Mouse (Mus musculus) spleen, postnatal 10 days (tissue): ENCODE measurements around the gene Hmx1.

Experiments used
- DNase-seq, 2 experiments: peaks; one replicate each; pipeline ENCODE4 v3.0.0; 2021 to 2022; ENCODE audit warnings: low spot score in 2 of 2

The Hmx1 gene

DNA sequence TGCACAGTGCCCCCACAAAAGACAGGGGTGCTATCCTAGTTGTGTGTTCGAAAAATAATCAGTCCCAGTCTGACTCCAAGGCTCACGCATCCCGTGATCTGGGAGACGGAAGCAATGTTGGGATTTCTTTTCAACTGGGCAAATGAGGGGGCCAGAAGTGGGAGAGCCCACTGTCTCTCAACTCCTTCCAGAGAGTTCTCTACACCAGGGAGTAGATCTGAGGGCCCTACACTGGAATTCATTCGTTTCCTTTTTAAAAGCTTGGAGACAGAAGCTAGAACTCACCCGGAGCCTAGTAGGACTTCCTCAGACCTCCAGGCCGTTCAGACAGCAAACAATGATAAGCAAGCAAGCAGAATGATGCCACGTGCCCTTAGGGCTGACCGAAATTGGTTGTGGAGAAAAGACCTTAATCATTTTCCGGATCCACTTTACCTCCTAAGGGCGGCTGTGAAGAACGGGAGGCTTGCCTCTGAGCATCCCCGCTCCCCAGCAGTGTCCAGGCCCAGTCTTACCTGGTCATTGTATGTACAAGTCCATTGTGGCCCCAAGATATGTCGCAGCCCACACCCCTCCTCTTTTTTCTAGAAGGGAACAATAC, 9.5 kb downstream of the Hmx1 start:
- no peak for DNase-seq

DNA sequence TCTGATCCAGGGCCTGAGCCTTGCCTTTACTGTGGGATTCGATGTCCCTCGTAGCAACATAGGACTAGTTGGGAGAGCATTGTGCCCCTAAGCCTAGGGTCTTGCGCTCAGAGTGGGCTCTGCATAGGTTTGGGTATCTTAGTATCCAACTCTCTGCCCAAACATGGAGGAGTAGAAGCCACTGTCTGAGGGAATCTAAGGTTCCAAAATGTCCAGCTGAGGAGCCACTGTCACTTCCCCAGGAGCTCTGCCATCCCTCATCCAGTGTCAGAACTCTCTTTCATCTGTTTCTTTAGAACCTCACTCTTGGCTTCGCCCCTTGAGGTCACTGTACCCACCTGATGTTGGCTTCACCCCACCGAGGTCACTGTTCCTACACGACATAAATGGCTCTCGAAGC, 10.2 kb downstream of the Hmx1 start:
- no peak for DNase-seq

DNA sequence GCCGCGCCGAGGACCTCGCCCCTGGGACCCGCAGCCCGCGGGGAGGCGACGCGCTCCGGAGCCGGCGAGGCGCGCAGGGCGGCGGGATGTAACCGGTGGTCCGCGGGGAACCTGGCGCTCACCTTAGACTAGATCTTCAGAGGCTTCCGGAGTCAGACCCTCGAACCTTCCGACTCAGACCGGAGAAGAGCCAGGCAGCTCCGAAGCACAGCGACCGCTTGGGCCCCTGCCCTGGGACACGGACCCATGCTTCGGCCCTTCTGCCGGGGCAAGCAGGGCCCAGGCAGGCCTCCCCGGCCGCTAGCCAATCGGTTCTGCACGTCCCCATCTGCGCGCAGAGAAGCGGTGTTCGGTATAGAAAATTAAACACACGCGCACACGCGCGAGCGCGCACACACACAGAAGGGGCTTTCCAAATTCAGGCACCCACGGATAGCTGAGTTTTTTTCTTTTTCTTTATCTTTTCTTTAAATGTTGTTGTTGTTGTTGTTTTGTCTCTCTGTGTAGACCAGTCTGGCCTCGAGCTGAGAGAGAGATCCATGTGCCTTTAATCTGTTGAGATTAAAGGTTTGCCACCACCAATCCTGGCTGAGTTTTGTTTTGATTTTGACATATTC, 10.9 kb downstream of the Hmx1 start:
- no peak for DNase-seq

DNA sequence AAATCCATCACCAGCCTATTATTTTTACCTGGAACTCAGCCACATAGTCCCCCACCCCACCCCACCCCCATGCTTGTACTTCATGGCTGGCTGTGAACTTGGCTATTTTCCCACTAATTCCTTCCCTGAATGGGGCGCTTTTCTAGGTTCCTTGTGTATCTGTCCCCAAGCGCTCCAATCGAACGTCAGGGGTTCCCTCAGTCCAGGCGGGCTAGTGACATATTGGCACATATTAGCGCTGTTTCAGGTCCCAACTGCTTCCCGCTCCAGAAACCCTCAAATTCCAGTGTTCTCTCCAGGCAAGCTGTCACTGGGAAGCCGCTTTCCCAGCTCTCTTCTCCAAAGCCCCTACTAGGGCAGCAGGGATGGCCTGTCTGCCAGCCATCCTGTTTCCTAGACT, 12.3 kb downstream of the Hmx1 start:
- DNase-seq = no peak

DNA sequence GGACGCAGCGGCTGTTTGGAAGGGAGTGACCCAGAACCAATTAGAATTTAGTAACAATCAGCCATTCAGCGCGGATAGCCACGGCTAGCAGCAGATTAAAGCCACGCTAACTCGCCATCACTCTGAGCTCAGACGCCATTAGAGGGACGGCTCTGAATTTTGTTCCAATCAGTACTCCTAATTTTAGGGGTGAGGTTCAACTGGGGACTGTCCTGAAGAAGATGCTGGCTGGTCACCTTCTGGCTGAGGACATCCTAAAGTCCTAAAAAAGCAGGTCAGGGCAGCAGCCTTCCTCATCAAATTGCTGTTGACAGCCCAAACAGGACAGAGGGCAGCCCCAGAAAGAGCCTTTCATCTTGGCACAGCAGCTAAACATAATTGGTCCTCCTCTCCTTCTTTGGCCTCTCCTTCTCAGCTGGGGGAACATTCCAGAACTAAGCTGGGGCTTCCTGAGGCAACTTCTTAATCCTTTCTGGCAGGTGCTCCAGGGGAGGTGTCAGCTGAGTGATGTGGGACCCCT, 18.6 kb downstream of the Hmx1 start:
- DNase-seq = no peak

DNA sequence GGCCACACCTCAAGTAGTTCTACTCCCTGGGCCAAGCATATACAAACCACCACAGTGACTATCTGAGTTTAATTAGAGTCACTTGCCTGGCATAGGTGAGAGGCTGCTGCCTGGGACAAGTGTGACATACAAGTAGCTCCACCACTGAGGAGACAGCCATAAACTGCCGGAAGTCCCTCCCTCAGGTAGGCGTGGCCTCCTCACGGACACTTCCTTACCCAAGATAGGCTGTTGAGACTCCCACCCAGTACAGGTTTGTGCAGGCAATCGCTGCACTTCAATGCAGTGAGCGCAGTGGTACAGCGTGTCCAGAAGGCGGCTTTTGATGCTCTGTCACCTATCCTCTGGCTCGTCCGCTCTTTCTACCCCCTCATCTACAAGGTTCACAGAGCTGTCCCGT, 22.1 kb downstream of the Hmx1 start:
- no peak for DNase-seq

DNA sequence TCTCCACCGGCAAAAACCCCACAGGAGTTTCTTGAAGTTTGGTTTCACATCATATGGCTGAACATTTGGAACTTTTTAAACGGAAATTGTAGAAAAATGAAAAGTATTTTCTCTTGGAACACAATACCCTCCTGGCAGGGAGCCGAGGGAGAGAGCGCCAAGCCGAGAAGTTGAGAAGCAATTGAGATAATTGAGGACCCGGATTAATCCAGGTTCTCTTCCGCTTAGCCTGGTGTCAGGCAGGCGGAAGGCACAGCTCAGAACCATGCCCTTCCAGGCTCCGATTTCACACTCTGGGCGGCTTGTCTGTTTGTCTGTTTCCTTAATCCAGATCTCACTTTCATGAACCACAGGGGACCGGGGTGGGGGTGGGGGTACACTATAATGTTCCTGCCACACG, 23.9 kb downstream of the Hmx1 start:
- no peak for DNase-seq

DNA sequence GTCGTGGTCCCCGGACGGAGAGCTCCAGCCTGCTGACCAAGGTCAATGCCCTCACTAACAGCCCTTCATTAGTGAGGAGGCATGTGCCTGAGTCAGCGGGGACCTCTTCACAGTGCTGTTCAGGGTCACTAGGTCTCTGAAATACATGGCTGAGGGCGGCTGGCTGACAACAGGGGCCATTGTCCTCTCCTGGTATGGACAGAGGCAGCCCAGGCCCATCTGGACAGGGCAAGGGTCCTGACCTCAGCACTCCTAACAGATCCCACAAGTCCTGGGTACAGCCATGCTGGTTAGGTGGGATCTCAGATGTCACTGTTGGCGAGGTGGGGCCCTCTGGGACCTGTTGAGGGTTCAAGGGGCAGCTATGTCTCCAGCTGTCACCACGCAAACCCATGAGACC, 28.8 kb downstream of the Hmx1 start:
- DNase-seq = no peak

DNA sequence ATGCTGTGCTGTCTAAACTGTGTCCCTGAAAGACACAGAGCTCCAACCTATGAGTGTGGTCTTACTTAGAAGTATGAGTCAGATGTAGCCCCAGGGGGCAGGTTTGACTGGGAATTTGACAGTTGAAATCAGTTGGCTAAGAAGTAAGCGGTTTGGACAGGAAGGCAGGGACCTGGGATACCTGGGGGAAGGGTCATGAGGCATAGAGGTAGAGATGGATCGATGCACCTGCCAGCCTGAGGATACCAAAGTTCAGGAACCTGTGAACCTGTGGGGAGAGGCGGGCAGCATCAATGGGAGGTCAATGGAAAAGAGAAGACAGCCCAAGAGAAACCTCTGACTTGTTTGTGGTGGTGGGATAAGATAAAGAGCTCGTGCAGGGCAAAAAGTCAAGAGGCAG, 32.7 kb downstream of the Hmx1 start:
- DNase-seq = no peak

DNA sequence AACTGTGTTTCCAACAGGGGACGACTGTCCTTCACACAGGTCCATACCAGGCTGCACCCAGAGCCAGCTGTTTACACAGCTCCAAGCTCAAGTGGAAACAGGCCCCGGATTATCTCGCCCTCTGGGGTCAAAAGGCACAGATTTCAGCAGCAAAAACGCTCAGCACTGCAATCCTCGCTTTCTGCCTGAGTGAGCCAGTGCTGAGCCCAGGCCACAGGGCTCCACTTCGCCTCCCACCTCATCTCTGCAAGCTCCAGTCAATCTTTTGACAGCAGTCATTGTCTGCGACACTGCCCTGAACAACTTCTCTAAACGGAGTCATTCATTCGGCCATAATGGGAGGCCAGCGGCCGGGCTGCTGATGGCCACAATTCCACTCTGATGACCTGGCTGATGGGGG, 36.3 kb downstream of the Hmx1 start:
- DNase-seq = no peak

DNA sequence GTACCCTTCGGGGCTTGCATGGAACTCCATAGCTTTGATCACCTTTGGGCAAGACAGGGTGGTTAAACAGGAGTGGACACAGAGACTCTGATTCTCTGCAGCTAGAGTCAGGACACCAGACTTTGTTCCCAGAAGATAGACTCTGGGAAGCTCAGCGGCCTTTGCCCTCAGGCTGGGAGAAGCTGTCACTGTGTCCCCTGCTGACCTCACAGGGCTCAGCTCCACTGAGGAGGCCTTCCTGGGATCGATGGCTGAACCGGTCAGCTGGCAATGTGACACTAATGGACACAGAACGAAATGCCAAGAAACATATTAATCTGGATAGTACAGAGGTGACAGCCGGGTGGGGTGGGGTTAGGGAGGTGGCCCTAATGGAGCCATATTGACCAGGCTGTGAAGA, 39.0 kb downstream of the Hmx1 start:
- DNase-seq = no peak

DNA sequence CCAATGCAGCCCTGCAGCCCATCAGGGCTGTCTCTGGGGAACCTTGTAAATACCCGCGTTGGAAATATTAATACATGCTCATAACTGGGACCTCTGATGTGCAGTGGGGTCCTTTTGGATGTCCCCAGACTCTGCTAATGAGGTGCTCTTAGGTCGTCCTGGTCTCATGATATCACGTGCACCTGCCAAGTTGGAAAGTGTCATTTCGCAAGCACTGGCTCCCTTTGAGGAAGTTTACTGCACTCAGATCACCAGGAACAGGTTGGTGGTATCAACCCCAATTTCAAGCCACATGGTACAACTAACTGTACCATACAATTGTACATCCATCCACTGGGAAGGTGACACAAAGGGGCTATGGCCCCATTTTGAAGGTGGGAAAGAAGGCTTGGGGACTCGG, 39.5 kb downstream of the Hmx1 start:
- DNase-seq = no peak

DNA sequence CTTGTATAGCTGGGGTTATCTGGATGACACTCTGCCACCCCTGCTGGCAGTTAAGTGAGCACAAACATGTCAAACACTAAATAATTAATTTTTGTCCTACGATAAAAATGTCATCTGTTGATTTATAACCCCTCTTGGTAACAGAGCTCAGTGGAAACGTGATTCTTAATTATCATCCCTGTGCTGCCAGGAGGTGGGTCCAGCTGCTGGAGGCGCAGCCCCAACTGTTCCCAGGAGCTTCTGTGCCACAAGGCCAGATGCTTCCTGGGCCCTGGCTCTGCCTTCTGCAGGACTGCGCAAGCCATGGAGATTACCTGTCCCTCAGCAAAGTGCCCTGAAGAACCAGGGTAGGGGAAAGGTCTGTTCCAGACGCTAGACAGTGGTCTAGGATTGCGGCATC, 43.2 kb downstream of the Hmx1 start:
- no peak for DNase-seq

DNA sequence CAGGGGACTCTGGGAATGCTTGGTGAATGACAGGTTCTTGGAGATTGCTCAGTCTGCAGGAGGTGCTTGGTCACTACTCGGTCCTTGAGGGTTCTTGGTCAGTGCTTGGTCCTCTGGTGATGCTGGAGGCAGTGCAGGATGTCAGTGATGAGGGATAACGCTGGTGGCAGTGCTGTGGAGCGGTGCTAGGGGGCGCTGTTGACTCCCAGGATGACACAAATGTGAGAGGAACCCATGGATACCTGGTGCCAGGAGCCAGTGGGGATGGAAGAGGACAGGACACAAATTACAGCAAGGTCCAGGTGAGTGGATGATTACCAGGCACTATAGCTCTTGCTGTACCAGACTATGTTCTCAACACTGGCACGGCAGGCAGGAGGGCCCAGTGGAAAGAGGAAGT, 45.1 kb downstream of the Hmx1 start:
- DNase-seq = no peak

DNA sequence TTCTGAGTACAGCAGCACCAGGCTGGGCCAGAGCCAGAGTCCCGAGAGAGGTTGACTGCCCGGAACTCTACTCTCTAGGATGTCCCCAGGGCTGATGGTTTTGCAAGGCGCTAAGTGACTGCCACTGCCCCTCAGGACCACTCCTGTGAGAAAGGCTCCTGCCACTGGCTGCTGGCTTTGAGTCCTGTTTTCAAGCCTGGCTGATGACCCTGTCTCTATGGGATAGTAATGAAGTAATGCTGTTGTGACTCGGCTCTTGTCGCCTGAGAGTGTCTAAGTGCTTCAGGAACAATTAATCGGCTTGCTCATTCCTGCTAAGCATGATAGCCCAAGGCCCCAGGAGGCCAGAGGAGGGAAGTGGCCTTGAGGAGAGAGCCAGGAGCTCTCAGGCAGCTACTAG, 45.8 kb downstream of the Hmx1 start:
- no peak for DNase-seq

DNA sequence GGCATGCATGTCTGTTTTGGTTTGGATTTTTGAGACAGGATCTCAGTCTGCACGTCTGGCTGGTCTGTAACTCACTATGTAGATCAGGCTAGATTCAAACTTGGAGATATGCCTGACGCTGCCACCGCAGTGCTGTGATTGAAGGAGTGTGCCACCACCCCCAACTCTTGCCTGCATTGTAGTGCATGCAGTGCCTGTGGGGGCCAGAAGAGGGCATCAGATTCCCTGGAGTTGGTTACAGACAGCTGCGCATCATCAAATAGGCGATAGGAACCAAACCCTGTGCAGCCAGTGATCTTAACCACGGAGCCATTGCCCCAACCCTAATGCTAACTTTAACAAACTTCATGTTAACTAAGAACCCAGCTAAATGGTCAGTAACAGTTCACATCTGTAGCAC, 49.9 kb downstream of the Hmx1 start:
- DNase-seq = no peak

DNA sequence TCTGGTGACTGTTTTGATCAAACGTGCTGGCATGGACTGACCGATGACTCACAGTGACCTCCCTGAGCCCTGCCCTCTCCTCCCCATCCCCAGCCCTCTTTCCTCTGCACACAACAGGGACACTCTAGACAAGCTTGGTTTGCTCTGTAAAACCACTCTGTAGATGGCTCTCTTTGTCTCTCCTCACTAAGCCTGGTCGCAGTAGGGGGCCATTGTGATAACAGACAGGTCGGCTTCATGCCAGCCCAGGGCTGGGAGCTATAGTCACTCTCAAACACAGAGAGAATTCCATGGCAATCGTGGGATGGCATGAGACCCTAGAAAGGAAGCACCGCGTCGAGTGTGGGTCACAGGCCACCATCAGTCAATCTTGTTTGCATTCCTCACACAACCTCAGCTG, 51.6 kb downstream of the Hmx1 start:
- no peak for DNase-seq

DNA sequence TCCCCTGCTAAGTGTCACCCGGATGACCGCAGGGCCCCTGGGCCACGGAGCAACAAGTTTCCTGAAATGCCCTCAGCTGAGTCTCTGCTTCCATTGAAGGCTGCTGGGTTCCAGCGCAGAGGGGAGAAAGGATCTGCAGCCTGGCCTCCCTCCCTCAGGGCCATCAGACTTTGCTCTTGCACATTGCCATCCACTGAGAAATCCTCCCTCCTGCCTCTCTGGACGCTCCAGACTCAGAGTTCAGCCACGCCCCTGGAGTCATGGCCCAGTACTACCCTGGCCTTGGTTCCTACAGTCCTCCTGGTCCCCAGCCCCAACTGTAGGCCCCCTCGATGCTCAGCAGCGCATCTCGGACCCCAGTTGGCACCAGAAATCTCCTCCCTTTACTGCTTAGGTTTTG, 52.5 kb downstream of the Hmx1 start:
- no peak for DNase-seq

DNA sequence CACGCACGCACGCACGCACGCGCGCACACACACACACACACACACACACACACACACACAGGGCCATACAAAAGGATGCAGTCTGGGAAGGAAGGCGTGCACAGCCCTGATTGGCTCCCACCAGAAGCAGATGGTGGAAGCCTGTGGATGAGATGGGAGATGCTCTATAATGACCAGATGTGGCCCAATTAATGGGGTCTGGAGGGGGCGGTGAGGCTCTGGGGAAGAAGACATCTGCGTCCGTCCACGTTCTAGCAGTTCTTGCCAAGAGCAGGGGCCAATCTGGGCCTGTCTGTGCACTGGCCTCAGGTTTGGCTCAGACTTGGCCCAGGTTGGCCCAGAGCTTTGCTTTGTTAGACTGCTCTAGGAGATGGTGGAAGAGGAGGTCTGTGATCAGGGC, 55.8 kb downstream of the Hmx1 start:
- no peak for DNase-seq

DNA sequence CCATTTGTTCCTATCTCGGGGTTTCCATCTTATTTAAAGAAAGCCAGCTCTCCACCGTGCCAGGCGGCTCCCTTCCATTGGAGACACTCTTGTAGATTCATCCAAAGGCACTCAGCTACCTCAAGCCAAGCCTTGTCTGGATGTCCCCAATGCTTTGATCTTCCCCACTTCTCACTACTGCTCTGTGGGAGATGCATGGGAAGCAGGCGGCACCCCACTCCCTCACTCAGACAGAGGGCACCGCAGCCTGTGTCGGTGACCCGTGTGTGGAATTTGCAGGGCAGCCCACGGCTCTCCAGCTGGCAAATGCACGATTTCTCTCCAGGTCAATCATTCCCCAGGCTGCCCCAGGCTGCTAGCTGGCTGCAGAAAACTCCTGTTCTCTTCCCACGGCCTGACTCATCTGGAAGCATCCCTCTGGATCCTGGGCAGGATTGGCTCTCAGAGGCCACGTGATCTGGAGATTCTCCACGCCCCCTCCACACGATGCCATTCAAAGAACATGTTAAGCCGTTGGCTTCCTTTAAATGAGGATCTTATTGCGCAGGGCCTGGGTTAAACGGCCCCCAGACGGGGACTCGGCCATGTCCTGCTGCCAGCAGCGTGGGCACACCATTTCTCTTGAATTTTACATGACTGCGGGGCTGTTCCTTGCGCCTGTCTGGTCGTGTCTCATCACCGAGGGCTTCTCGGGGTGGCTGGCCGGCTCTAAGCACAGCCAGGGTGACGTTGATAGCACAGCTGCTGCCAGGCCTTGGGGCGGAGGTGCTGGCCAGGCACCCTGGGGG, 58.9 kb downstream of the Hmx1 start:
- no peak for DNase-seq
